Mouse (Mus musculus) brain, embryonic 14.5 days (tissue): ENCODE measurements around the gene Clba1. TPM values are rescaled to one million over a fixed set of nuclear protein-coding genes. Genes with fewer than 3 reads are reported as not detected.

Experiments
- DNase-seq: peaks from one replicate; pipeline ENCODE4 v3.0.0-alpha.2; 2011; ENCODE audit warnings: low read depth
- CTCF ChIP-seq: fragments of 200-500 bp; IDR thresholded peaks from 2 replicates; pipeline ENCODE4 v1.5.1; 2012; ENCODE audit warnings: inconsistent platforms, mild to moderate bottlenecking, moderate library complexity, borderline replicate concordance; ENCODE audit not compliant: insufficient read depth, insufficient read length; ENCODE audit errors: extremely low read depth
- POLR2A ChIP-seq: fragments of 200-500 bp; IDR thresholded peaks from 2 replicates; pipeline ENCODE4 v1.6.1; 2012; ENCODE audit warnings: mild to moderate bottlenecking, inconsistent platforms, borderline replicate concordance; ENCODE audit not compliant: poor library complexity, insufficient read depth, insufficient read length, severe bottlenecking; ENCODE audit errors: extremely low read depth
- polyA plus RNA-seq: library from polyadenylated mRNA; depleted of rRNA; stranded (reverse); fragments of >200 nt; gene quantifications from 2 replicates; pipeline ENCODE4 v1.2.3, GENCODE M21; 2012

The Clba1 gene
- polyA plus RNA-seq, 1 experiment: 14.7 TPM

GRCm38 (mm10) chr12:112843803-112844202, 35.1 kb downstream of the Clba1 start:
- TF ChIP-seq CTCF (peak; percentile 97), POLR2A (no peak)

GRCm38 (mm10) chr12:112847880-112848279, 39.1 kb downstream of the Clba1 start:
- no peak for DNase-seq
- TF ChIP-seq POLR2A: no peak
- TF ChIP-seq CTCF: no peak

More at GRCm38 (mm10) chr12:112843803-112844202, 35.1 kb downstream of the Clba1 start:
- peak; percentile 87 for DNase-seq

- no peak for DNase-seq
- TF ChIP-seq POLR2A: no peak
- TF ChIP-seq CTCF: no peak; the same call in 1 of the 2 replicates
Measured at GRCm38 (mm10) chr12:112849235-112850022, 40.7 kb downstream of the Clba1 start.

- DNase-seq: no peak
- TF ChIP-seq POLR2A (no peak), CTCF (no peak)
Measured at GRCm38 (mm10) chr12:112850344-112850743, 41.6 kb downstream of the Clba1 start.

- no peak for TF ChIP-seq POLR2A
- TF ChIP-seq CTCF: no peak
- no peak for DNase-seq
Measured at GRCm38 (mm10) chr12:112851116-112851515, 42.4 kb downstream of the Clba1 start.

- TF ChIP-seq POLR2A: no peak
- TF ChIP-seq CTCF: no peak
- DNase-seq: no peak
Measured at GRCm38 (mm10) chr12:112853050-112853729, 44.5 kb downstream of the Clba1 start.

- no peak for TF ChIP-seq CTCF
- TF ChIP-seq POLR2A: no peak
- no peak for DNase-seq
Measured at GRCm38 (mm10) chr12:112854610-112855333, 46.0 kb downstream of the Clba1 start.

GRCm38 (mm10) chr12:112856338-112856737, 47.6 kb downstream of the Clba1 start:
- no peak for DNase-seq

GRCm38 (mm10) chr12:112857021-112857925, 48.5 kb downstream of the Clba1 start:
- DNase-seq: no peak
- TF ChIP-seq CTCF (no peak), POLR2A (no peak)

More at GRCm38 (mm10) chr12:112856338-112856737, 47.6 kb downstream of the Clba1 start:
- TF ChIP-seq CTCF: no peak
- TF ChIP-seq POLR2A: no peak

- TF ChIP-seq CTCF: no peak
- no peak for TF ChIP-seq POLR2A
- DNase-seq: no peak
Measured at GRCm38 (mm10) chr12:112858581-112859336, 50.0 kb downstream of the Clba1 start.
